Mouse (Mus musculus) induced T-regulatory cell, adult 2 months (primary cell): ENCODE measurements around the gene Cd180.

Experiments used
- DNase-seq: peaks from one replicate; pipeline ENCODE4 v3.0.0-alpha.2; 2012; ENCODE audit warnings: low read depth

Cd180 gene

DNA sequence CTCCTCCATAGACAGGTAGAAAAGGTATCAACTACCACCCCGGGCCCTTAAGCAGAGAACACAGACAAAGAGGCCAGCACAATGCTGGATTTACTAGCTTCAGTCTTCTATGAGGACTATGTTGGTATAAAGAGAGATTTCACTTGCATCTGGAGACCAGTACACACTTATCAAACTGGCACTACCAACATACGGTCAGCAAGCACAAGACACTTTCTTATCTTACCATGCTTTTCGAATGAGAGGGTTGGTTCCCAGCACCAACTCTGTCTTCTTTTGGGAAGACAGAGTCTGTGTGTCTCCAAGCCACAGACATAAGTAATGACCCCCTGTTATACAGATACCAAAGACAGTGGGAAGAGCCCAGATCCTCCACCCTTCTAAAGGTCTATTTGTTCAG, 85.5 kb downstream of the Cd180 start:
- no peak for DNase-seq

DNA sequence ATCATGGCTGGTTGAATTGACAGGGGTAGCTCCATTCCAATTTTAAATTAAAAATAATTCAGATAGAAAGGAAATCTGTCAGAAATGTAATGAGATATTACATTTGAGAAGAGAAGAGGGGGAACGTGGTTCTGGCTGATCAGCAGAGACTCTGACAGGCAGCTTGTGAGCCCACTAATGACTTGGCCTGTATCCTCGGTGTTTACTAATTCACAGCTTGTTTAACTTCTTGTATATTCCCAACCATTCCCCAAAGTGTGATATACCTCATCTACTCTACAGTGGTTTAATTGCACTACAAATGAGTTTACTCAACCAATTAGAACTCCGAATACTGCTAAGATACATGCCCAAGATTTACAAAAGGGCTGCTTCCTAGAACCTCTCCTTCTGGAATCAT, 85.9 kb downstream of the Cd180 start:
- no peak for DNase-seq

DNA sequence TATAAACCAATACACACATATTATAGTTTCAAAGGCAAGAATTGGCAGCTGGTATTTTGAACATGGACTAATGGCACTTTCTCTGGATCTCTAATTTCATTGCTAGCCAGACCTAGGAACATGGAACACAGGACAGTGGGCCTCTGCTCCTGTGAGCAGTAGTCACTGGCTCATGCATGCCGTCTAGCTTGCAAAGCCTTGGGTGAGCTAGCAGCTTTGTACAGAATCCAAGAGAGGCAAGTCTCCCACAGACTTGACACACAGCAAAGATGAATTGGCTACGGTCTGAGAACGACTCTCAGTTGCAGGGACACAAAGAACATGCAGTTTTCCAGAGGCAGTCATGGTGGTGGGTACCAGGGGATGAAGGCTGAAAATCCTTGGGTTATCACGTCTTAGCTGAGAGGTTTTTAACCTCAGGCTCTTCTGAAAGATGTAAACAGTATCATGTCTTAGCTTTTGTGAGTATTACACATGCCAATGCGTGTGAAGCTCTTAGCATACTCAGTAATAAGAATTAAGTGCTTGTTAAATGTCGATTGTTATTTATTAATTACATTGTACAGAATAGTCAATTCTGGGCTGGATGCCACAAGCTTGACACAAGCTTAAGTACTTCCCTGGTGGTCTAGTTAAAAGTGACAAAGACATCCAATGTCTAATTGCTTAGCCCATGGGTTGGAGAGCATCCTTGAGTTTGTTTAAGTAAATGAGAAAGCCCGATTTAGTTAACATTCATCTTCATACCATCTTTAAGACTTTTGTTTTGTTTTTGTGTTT, 90.4 kb downstream of the Cd180 start:
- DNase-seq = no peak

GRCm38 (mm10) chr13:102786666-102787230, 93.4 kb downstream of the Cd180 start:
- no peak for DNase-seq
